Mouse (Mus musculus): ENCODE measurements at regions not wholly inside any gene's neighbourhood (a gene's known extent, or its start where the extent isn't known, plus 50 kb on each side); places are given as distances from the start of the nearest gene placed in this dataset.

- TF ChIP-seq POLR2A (IDR thresholded peaks at IDR 0.05; ENCODE audit: insufficient read depth, low read depth, low read length) = no peak
- TF ChIP-seq CTCF (IDR thresholded peaks at IDR 0.05; ENCODE audit: insufficient read depth, low read depth, low read length) = no peak
These were observed 188.5 kb upstream of the Arid2 start for GRCm38 (mm10) chr15:96098821-96099220.

Measured in olfactory bulb, adult 2 months (tissue).